Mouse (Mus musculus): ENCODE data around the gene Tcf20.
"Not testable (repeated sequence)": the region's sequence is repeated elsewhere in the genome, so short reads cannot be mapped to it uniquely, and the experiment has no call there.

GRCm38 (mm10) chr15:82866286-82866685 is 121.4 kb downstream of the Tcf20 start:
- TF ChIP-seq CTCF, EP300 (IDR thresholded peaks at IDR 0.05; ENCODE audit: low read depth): not testable (repeated sequence)
